Mouse (Mus musculus) testis, postnatal 10 days (tissue): ENCODE data around the gene 4931428L18Rik.

Experiments used
- DNase-seq: peaks from one replicate; pipeline ENCODE4 v3.0.0; 2021; ENCODE audit warnings: low spot score

The 4931428L18Rik gene

DNA sequence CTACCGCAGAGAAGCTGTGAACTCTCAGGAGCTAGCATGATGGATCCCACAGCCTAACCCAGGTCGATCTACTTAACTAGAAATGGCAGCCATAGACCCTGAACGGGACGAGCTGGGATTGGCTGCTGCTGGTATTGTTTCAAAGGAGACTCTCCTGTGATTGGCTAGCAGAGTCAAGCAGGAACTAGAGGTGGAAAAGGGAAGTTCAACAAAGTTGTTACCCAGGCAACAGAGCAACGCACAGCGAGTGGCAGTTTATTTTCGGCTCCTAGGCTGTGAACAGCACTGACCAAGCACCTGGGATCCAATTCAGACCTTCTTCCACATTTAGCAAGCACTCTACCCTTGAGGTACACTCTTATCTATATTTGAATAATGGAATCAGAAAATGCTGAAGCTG is at the start of gene 4931428L18Rik, which contains the start of gene Pih1d3:
TSS of gene 4931428L18Rik (minus strand) at position 121 of the 400 bp plus-strand sequence.
TSS of gene Pih1d3 (plus strand) at position 275 of the 400 bp plus-strand sequence.
- DNase-seq, result no peak

DNA sequence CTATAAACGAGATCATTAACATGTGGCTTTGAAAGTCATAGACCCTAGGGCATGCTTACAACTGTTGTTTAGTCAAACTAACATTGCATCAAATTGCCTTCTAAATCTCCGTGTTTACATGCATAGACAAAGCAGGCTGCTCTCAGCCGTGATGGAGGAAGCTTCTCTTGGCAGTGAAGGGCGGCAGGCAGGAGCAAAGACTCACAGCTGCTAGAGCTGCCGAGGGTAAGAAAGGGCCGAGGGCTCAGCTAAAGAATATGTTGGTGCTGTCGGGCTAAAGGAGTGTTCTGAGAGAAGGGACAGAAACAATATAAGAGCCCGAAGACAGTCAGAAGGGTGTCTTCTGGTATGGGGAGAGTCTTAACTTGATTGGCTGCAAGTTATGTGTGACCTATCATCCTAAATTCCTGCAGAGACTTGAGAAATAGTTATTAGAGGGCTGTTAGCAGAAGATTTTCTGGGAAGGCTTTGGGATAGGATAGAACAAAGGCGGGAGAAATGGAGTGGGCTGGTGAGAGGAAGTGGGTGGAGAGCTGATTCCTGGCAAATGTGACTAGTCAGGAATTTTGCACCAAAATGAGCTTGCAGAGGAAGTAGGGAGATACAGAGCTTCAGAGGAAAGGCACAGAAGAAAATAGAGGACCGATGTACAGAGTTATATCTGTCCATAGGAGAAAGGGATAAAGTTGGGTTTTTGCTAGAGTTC is 37.9 kb upstream of the 4931428L18Rik start:
- no peak for DNase-seq

DNA sequence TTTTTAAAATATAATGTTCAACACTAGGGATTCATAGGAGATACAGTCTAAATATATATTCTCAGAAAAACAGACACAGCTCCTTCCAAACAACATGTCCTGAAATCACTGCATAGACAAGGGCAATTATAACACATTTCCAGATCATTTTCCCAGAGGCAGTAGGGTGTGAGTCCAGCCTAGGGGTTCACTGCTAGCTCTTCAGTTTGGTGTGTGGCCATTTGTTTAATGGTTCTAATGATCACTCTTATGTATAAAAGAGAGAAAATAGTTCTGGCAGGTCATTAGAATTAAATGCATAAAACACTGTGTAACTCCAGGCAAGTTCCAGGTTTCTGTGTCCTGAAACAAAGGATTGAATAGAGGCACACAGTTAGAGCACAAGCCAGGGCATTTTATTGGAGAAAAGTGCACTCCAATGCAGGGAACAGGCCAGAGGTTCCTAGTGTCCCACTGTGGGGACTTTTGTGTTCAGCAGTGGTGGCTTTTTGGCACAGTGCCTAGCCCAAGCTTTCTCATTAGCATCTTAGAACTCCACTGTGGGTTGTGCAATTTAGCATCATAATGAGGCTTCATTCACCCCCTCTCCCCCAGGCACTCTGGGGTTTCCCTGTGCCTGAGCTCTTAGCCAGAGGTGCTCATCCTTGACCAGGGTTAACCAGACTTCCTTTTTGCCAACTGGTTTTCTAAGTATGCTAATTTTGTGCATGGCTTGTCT is 11.0 kb upstream of the 4931428L18Rik start:
- DNase-seq, result no peak

DNA sequence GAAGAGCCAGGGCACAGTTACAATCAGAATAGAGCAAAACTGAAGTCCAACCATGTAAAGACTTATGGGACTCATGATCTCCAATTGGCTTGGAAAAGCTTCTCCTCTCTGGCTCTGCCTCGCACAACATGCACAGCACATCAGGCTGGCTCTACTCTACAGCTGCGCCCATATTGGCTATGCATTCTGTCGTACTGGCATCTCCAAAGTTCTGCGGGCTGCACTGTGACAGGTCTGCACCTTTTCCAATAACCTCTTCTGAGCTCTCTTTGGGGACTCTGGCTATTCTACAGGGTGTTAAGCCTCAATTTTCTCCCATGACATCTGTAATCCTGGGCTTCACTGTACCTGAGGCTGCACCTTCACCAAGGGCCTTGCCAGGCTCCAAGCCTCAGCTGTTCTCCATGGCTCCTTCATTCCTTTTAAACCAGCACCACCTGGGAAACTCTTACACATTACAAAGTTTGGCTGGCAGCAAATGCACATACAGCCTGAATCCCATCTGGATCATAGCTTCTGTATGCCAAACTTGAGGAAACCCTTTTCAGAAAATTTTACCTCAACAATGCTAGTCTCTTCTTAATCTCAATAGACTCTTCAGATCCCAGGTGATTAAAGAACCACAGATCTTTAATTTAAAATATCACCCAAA is 1.8 kb downstream of the 4931428L18Rik start:
- DNase-seq, result no peak

DNA sequence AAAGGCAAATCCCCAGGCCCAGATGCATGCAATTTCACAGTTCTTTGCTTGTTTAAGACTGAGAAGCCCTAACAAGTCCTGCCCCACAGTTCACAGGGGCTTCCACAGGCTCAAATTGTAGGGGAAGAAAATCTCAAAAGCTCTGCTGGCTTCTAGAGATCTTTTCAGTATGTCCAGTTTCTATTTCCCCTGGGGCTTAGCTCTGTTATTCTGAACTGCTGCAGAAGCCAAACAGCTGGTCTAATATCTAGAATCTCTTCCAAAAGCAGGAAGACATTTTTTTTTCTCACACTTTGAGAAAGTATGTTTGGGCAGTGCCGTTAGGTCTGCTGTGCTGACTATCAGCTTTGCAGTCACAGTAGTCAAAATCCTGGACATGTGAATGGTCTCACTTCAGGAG is 7.7 kb downstream of the 4931428L18Rik start:
- DNase-seq, result no peak

DNA sequence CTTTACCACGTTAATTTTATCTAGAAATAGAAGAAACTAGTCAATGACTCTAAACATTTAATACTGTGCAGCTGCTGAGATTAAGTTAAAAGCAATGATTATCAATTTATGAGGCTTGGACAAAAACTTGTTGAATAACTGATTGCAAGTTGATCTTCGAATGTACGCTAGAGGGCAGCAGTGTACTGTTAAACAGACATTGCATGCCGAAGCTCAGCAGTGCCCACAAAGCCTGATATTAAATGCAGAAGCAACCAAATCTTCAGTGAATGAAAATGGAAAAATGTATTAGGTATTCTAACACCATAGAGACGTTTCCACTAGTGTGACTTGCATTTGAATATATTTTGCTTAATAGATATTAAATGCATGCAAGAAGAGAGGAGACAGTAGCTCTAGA is 12.3 kb downstream of the 4931428L18Rik start:
- DNase-seq, result peak; percentile 54

DNA sequence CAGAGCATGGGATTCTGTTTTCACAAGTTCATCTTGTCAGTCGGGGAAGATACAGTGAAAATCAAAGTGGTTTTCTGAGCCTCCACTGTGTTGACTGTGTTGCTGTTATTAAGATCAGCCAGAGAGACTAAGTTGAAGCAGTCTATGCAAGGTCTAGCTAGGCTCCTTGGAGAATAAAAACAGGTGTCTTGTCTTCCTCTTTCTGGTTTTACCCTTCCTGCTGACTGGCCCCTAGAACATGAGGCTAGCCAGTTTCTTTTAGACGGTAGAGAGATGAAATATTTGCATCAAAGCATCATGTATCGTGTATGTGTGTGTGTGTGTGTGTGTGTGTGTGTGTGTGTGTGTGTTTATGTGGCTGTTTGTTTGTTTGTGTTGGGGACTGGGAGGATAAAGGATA is 16.7 kb downstream of the 4931428L18Rik start:
- DNase-seq, result no peak

DNA sequence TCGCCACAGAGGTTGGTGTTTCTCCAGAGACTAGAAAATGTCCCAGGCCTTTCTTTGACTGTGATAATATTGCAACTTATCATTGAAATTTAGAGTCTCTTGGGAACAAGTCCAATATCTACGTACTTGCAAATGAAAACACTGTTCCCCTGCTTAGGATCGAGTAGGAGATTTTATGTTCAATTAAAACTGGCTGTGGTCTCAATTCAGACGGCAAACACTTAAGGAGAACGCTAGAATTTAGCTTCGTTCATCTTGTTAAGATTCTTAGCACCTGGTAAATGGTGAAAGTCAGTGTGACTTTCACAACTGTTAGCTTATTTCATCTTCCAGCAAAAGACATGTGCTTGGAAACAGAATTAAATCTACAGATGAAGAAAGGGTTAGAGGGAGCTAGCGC is 17.1 kb downstream of the 4931428L18Rik start:
- no peak for DNase-seq

DNA sequence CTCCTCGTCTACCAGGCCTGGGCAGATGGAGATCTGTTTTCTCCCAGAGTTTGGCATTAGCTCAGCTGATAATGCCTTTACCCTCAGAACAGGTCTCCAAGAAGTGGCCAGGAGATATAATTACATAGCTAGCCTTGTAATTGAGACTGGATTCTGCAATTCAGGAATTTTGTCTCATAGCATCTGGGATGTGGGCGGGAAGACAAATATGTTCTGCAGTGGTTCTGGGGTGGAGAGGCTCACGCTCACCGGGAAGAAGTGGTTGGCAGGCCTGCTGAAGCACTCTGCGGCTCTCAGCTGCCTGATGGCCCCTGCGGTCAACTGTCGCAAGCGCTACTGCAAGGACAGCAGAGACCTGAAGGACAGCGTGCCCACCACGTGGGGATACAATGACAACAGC is 18.7 kb downstream of the 4931428L18Rik start:
- DNase-seq, result no peak

DNA sequence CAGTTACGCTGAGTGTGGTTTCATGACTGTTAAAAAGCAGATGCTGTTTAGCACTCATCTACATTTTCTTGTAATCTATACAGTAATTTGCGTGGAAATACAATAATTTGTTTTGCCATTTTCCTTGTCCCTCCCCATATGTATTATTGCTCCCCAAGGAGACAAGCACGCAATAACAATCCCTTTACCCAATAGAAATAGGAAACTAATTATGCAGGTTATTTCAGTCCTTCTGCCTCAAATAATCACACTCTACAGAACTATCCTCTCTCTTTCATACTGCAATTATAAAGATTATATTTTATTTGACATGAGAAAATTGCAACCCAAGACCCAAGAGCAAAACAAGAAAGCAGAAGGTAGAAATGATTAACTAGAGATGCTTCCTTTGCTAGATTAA is 25.5 kb downstream of the 4931428L18Rik start:
- no peak for DNase-seq

DNA sequence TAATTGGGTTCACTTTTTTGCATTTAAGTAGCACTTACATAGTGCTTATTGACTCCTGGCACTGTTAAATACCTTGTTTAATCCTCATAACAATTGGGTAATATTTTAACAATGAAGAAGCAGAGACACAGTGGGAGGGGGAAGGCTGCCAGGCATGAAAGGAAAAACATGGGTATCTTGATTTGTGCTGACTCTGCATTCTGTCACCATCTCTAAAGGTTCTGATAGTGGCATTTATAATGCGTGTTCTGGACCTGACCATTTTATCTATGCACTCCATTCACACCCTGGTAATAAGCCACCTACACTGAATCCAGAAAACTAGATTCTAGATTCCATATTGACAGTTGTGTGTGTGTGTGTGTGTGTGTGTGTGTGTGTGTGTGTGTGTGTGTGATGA is 26.9 kb downstream of the 4931428L18Rik start:
- DNase-seq, result no peak

DNA sequence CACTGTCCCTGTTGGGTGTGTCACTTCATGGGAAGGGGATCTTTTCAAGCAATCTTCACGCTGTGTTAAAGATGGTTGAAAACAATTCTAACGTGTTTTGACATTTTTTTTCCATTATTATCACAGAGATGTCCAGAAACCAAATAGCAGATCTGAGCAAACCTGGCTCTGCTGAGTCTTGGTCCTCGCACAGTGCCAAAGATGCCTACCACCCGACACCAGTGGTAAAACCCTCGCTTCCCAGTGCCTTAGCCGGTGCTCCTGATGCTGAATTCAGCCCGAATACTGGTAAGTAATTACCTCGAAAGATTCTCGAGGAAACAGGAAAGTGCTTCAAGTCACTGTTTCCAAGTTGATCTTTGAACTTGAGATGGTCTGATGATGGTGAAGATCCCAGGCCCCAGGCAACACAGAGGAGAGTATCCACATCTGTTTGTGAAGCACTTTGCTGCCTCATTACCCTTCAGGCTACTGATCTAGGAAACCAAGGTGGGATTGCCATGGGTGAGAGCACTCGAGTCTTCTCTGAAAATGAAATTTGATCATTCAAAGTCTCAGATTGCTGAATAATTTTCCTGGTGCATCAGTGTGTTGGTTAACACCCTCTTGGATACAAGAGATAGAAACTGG is 32.1 kb downstream of the 4931428L18Rik start:
- DNase-seq, result no peak

DNA sequence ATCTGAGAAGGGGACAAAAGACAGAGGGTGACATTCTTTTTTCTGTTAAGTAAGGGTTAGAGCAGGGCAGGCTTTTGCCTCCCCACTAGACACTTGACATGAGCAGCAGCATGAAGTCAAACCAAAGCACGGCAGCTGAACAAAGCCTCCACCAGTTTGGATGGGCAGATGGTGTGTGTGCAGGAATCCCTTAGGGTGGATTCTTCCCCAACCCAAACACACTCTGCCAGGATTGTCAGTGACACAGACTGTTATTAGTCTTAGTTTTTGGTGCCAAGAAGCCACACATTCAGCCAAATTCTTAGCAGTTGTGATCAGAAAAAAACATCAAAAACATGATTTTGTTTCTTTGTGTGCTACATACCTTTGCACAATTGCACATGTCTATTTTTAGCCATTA is 44.2 kb downstream of the 4931428L18Rik start:
- no peak for DNase-seq

DNA sequence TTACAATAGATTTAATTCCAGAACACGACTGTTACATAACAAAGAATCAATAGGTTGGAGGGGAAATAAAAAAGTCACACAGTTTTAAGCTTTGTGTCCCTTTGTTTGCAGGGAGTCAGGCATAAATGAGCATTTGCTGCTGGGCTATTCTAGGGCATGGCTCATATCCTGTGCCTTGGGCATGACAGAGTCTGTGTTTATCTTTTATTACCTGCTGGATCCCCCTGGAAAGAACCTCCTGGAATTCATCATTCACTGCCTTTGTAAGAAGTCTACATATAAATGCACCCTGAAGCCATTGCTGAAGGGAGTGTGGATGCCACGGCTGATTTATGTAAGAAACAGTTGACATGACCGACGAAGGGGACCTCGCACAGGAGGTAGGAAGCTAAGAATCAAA is 46.4 kb downstream of the 4931428L18Rik start, which contains the start of gene Lgsn:
TSS of gene Lgsn (plus strand) at position 301 of the 400 bp plus-strand sequence.
- no peak for DNase-seq

DNA sequence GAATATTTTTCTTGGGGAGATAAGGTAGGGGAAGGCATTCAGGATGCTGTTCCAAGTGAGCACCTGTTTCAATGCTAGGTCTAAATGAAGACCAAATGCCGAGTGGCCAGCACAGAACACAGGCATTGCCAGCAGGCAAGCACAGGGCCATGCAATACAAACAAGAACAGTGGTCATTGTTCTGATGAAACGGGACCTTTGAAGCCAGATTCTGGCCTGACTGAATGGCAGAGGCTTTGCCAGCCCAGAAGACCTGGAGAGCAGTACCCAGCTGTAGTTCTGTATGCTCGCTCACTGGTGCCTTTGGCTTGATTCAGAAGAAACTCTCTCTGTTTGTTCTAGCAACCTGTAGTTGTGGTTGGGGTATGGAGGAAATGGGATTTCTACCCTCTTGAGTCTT is 47.1 kb downstream of the 4931428L18Rik start:
- no peak for DNase-seq

DNA sequence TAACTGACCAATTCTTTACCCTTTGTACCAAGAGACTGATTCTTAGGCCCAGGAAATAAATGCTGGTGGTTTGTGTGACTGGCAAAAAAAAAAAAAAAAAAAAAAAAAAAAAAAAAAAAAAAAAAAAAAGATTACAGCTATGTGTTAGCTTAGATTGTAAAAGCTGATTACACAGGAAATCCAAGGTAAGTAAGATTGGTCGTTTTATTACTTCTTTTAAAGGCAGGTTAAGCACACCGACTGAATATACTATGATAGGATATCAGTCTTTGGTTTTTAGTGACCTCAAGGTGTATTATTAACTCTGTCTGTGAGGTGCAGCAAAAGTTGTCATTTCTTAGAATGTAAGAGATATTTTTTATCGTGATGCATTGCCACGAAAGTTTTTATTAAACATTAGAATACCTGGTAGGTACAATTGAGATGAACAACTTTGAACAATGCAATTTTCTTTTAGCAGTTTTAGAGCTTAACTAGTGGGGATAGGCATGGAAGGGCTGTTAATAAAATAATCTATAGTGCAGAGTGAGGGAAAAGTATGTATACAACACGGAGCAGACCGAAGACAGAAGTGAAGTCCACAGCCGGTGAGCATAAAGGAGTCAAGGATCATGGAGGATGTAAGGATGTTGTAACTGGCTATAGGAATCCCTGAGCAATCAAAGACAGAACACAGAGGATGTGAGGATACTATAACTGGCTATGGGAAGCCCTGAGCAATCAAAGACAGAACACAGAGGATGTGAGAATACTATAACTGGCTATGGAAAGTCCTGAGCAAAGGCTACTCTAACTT is 57.0 kb downstream of the 4931428L18Rik start:
- no peak for DNase-seq

DNA sequence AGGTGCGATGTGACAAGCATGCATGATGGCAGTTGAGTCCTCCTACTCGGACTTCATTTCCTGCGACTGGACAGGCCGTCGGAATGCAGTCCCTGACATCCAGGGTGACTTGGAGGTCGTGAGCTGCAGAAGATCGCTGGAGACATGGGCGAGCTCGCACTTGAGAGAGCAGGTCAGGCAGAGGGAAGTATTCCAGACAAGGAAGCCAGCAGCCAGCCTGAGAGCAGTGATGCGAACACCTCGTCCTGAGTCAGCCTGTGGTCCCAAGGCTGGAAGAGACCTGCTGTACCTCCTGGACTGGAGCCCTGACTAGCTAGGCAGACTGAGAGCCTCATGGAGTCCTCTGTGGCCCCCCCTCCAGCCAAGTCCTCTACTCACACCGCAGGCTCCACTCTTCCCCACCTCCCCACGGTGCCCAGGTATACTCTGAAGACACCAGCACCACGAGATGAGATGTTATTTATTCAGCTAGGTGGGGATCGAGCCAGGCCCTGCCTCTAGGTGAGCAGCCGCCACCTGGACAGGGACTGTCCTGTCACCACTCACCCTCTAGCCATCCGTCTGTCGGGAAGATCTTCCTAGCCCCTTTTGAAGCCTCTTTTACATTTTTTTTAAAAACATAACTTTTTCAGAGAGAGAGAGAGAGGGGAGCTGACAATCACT is 57.8 kb downstream of the 4931428L18Rik start:
- DNase-seq, result no peak

DNA sequence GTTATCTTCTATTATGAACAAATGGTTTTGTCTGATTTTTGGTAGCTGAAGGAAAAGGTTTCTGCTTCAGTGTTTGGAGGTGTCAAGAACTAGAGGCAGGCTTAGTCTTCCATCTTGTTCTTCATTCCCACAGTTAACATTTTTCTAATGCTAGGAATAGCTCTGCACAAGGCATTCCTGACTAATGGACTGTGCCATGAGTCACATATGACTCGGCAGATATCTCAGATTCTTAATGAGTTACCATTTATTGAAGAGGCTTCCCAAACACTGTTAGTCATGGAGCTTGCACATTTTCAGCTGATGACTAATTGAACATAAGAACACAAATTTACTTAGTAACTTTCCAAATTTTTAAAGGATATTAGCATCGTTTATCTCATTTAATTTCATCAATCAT is 65.6 kb downstream of the 4931428L18Rik start:
- no peak for DNase-seq

DNA sequence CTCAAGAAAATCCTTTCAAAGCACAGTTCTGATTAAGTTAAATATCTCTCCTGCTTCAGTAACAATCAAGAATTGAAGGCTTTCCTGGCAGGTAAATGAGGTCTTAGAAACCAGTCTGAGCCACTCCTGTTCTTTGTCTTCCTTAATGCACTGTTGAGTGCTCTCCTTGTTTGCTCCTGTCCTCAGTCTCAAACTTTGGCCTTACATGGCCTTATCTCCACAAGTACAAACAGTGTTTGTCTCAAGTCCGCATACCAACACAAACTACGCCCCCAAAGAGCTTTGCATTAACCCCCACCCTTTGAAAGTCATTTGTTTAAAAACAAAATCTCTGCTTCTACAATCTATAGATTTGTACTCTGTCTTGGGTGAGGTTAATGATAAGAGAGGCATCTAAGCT is 66.3 kb downstream of the 4931428L18Rik start:
- DNase-seq, result no peak

DNA sequence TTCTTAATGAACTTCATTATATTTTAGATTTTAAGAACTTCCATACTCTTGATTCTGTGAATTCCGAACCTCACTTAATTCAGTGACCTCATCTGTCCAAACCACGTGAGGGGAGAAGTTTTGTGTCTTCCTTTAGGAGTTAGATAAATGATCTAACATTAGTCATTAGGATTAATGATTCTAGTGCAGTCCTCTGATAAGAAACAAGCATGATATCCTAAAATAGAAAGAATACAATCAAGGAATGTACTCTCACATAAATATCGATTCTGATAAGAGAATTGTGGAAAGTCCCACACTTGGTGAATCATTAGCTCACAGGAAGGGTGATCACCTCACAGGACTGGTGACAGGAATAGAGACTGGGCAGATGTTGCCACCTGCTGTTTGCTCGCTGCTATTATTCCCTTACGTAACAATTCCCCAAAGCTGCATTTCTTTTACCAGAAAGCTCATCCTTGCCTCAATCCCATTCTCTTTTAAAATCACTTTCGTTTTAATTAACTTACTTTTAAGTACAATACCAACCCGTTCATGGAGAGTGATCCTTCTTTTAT is 68.6 kb downstream of the 4931428L18Rik start:
- DNase-seq, result peak; percentile 60
